Mouse (Mus musculus) hindbrain, embryonic 15.5 days (tissue): ENCODE data around the gene Slc22a18. TPM values are rescaled to one million over a fixed set of nuclear protein-coding genes. Genes with fewer than 3 reads are reported as not detected.

Source experiments
- ATAC-seq: fragments of 200-750 bp; cut with Nextera tagmentation; 2 replicates; pipeline ENCODE4 v1.8.0; 2017; ENCODE audit warnings: low read depth, moderate number of reproducible peaks, moderate TSS enrichment; ENCODE audit not compliant: low FRiP score
- H3K27ac ChIP-seq: fragments of 300-500 bp; sonication (generic); replicated peaks from 2 replicates; pipeline ENCODE4 v1.5.1; 2015; ENCODE audit warnings: mild to moderate bottlenecking, inconsistent platforms
- H3K27me3 ChIP-seq: fragments of 300-500 bp; sonication (generic); 2 replicates; pipeline ENCODE4 v1.6.1; 2015; ENCODE audit warnings: control low read depth, inconsistent platforms
- H3K36me3 ChIP-seq: fragments of 300-500 bp; sonication (generic); 2 replicates; pipeline ENCODE4 v1.6.1; 2015; ENCODE audit warnings: control low read depth, inconsistent platforms
- H3K4me1 ChIP-seq: fragments of 300-500 bp; sonication (generic); replicated peaks from 2 replicates; pipeline ENCODE4 v1.6.1; 2015; ENCODE audit warnings: control low read depth, inconsistent platforms
- H3K4me2 ChIP-seq: fragments of 300-500 bp; sonication (generic); 2 replicates; pipeline ENCODE4 v1.6.1; 2015; ENCODE audit warnings: moderate library complexity, mild to moderate bottlenecking, inconsistent platforms
- H3K4me3 ChIP-seq: fragments of 300-500 bp; sonication (generic); 2 replicates; pipeline ENCODE4 v1.5.1; 2015; ENCODE audit warnings: mild to moderate bottlenecking, inconsistent platforms
- H3K9ac ChIP-seq: fragments of 300-500 bp; sonication (generic); 2 replicates; pipeline ENCODE4 v1.6.1; 2015; ENCODE audit warnings: inconsistent platforms
- H3K9me3 ChIP-seq: fragments of 300-500 bp; sonication (generic); 2 replicates; pipeline ENCODE4 v1.6.1; 2016; ENCODE audit warnings: control low read depth, inconsistent platforms
- WGBS: fragments of 180-500 bp; shearing (Covaris S2); methylation state at CpG from one replicate; pipeline ENCODE4 v1.1.7; 2015; 5-methylcytosine and 5-hydroxymethylcytosine counted together
- polyA plus RNA-seq: library from polyadenylated mRNA; unstranded; fragments of >200 nt; fragmentation: Nextera tagmentation; extraction: Ambion mirVana; gene quantifications from 2 replicates; pipeline ENCODE4 v1.2.1, GENCODE M21; 2015

Gene Slc22a18
- polyA plus RNA-seq, 1 experiment from 2014 or later = 1.7 TPM

GRCm38 (mm10) chr7:143464811-143465560, 8.6 kb upstream of the Slc22a18 start:
- peak; percentile 9; the same call in 1 of the 2 replicates for ATAC-seq
- 19% methylated on average over 56 of the region's 56 CpGs for WGBS
- Histone ChIP-seq H3K27ac (no peak overlapping the region), H3K9me3 (no peaks in the 10 kb centered on the region), H3K9ac (peak overlapping the region; percentile 40), H3K4me1 (peaks cover 15% of the 10 kb centered on the region; the same call in 1 of the 2 replicates), H3K4me3 (peak overlapping the region; percentile 33), H3K27me3 (peaks cover 11% of the 10 kb centered on the region), H3K36me3 (no peaks in the 10 kb centered on the region), H3K4me2 (peak overlapping the region; percentile 71)

DNA sequence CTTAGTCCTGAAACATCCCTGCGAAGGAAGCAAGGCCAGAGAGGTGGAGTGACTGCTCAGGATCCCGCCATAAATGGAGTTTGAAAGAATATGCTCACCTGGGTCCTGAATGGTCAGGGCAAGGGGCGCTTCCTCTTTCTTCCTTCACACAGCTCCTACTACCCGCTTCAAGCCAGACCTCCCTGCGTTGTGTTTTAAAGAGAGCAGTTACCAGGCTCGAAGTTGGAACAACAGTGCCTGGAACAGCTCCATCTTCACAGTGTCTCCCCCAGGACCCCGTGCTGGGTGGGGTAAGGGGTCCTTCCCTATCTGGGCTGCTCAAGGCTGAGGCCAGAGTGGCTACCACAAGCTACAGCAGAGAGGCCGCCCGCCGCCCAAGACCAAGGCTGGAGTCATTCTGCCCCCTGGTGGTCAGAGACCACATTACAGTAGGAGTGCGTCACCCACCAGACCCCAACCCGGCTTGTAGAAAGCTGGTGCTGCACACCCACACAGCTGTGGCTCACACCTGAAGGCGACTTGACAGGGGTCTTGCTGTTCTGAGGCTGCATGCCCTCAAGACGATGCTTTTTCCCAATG, 7.3 kb upstream of the Slc22a18 start:
- no peaks in the 10 kb centered on the region for H3K36me3 ChIP-seq
- no peak overlapping the region for H3K9ac ChIP-seq
- ATAC-seq = peak; percentile 27; the same call in 1 of the 2 replicates
- H3K4me2 ChIP-seq = no peak overlapping the region
- H3K27ac ChIP-seq = no peak overlapping the region
- no peak overlapping the region for H3K4me3 ChIP-seq
- H3K27me3 ChIP-seq = peaks cover 11% of the 10 kb centered on the region
- H3K9me3 ChIP-seq = no peaks in the 10 kb centered on the region
- peaks cover 15% of the 10 kb centered on the region; the same call in 1 of the 2 replicates for H3K4me1 ChIP-seq
- WGBS = 29% methylated on average over 14 of the region's 14 CpGs

DNA sequence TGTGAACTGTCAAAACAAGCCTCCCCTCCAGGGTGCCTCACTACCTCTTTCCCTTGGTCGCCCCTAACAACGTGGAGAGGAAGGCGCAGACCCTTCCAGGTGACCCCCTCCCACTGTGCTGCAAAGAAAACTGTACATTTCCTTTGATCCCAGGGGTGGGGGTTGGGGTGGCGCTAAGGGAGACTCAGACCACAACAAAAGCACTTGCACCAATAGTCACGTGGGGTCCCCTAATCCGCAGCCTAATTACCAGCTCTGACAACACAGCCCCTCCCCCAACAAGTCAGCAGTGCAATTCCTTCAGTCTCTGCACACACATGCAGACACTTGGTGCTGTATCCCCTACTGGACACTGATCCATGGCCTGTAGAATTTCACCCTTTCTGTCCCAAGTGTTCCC, 5.8 kb upstream of the Slc22a18 start:
- Histone ChIP-seq H3K27ac (no peak overlapping the region), H3K9me3 (no peaks in the 10 kb centered on the region), H3K4me1 (peaks cover 15% of the 10 kb centered on the region; the same call in 1 of the 2 replicates), H3K4me2 (no peak overlapping the region), H3K9ac (no peak overlapping the region), H3K36me3 (no peaks in the 10 kb centered on the region), H3K4me3 (no peak overlapping the region), H3K27me3 (peaks cover 9% of the 10 kb centered on the region; the same call in 1 of the 2 replicates)
- WGBS = 6% methylated on average over 6 of the region's 6 CpGs
- ATAC-seq = no peak

DNA sequence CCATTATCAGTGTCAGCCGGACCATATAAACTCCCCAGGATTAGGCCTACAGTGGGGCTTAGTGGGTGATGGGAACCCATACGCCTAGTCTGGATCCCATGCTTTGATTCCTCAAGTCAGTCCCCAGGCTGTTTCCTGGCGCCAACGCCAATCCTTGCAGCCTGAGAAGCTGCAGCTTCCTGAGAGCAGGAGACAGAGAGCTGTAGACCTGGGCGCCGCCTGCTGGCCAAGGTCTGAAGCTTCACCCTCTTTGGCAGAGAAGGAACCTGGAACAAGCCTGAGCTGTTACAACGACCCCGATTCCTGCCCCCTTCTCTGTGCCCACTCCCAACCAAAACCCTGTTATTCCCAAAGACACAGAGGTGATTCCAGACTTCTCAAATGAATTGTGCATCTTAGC, 3.6 kb upstream of the Slc22a18 start:
- Histone ChIP-seq H3K36me3 (no peaks in the 10 kb centered on the region), H3K4me3 (no peak overlapping the region), H3K9ac (no peak overlapping the region), H3K4me2 (no peak overlapping the region), H3K9me3 (no peaks in the 10 kb centered on the region), H3K27me3 (peaks cover 7% of the 10 kb centered on the region; the same call in 1 of the 2 replicates), H3K27ac (no peak overlapping the region), H3K4me1 (peaks cover 6% of the 10 kb centered on the region; the same call in 1 of the 2 replicates)
- WGBS = 19% methylated on average over 8 of the region's 8 CpGs
- ATAC-seq = 0 out of 2 replicates have a peak, but pooled peaks have one; percentile 21

DNA sequence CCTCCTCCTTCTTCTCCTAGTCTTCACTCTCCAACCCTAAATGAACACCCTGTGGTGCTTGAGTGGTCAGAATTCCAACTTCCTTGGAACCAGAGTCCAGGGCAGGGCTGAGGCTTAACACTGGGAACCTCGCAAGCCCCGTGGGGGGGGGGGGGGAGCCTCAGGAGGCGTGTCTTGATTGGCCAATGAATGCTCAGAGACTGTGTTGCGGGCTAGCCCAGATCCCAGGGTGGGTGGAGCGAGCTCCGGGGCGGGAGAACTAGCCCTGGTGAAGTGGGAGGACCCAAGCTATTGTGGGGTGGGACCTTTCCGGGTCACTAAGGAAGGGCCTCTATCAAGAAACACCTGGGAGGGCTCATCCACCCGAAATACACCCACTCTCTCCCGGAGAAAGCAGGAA, 1.3 kb downstream of the Slc22a18 start:
- no peaks in the 10 kb centered on the region for H3K36me3 ChIP-seq
- no peaks in the 10 kb centered on the region for H3K9me3 ChIP-seq
- H3K4me1 ChIP-seq = no peaks in the 10 kb centered on the region
- H3K4me3 ChIP-seq = no peak overlapping the region
- no peak for ATAC-seq
- no peak overlapping the region for H3K27ac ChIP-seq
- no peak overlapping the region for H3K9ac ChIP-seq
- H3K27me3 ChIP-seq = no peaks in the 10 kb centered on the region
- WGBS = 31% methylated on average over 10 of the region's 10 CpGs
- no peak overlapping the region for H3K4me2 ChIP-seq

DNA sequence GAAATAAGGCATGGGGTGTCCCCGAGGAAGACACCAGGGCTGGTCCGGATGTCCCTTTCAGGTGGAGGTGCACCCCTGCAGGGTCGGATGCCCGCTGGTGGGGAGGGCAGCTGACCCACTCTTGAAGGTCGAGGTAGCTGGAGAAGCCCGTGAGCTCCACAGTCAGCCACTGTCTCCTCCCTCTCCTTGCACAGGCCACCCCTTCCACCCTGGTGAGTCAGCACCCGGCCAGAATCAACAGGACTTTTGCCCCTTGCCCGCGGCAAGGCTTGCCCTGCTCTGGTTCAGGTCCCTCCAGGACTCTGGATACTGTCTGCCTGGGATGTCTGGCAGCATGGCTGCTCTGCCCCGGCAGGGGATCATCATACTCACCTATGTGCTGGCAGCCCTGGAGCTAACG, 2.3 kb downstream of the Slc22a18 start:
- Histone ChIP-seq H3K9ac (no peak overlapping the region), H3K9me3 (no peaks in the 10 kb centered on the region), H3K4me1 (no peaks in the 10 kb centered on the region), H3K4me3 (no peak overlapping the region), H3K27ac (no peak overlapping the region), H3K36me3 (no peaks in the 10 kb centered on the region), H3K4me2 (no peak overlapping the region), H3K27me3 (0 out of 2 replicates have a peak, but pooled peaks cover 2% of the 10 kb centered on the region)
- 80% methylated on average over 11 of the region's 11 CpGs for WGBS
- no peak for ATAC-seq

DNA sequence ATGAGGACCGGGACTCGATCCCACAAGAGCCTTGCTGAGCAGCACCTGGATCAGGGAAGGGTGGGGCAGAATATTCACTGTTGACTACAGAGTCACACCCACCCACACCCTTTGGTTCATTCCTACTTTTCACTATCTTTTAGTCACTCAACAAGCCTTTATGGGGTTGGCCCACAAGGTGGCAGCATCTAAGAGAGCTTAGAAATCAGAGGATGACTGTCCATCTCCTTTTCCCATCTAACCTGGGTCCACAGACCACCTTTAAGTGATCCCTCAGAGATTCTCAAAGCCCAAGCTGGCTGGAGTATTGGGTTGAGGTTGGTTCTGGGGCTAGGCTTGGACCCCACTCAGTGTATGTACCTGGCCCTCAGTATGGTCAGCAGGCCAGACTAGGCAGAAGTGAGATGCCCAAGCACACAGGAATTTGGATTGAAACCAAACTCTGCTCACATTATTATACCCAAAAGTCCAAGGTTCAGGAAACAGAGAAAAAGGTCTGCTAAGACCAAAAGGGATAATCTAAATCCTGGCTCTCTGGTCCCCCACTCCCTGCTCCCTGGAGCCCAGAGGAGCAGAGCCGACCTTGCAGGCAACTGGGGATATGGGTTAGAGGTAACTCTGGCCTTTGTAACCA, 3.3 kb downstream of the Slc22a18 start:
- Histone ChIP-seq H3K4me1 (no peaks in the 10 kb centered on the region), H3K27me3 (0 out of 2 replicates have a peak, but pooled peaks cover 6% of the 10 kb centered on the region), H3K9me3 (no peaks in the 10 kb centered on the region), H3K4me2 (no peak overlapping the region), H3K4me3 (no peak overlapping the region), H3K9ac (no peak overlapping the region), H3K27ac (no peak overlapping the region), H3K36me3 (no peaks in the 10 kb centered on the region)
- no peak for ATAC-seq
- 82% methylated on average over 3 of the region's 3 CpGs for WGBS

- Histone ChIP-seq H3K4me1 (no peaks in the 10 kb centered on the region), H3K9me3 (no peaks in the 10 kb centered on the region), H3K27me3 (0 out of 2 replicates have a peak, but pooled peaks cover 6% of the 10 kb centered on the region), H3K4me2 (no peak overlapping the region), H3K27ac (no peak overlapping the region), H3K9ac (no peak overlapping the region), H3K4me3 (no peak overlapping the region), H3K36me3 (no peaks in the 10 kb centered on the region)
- no peak for ATAC-seq
- WGBS = 89% methylated on average over 5 of the region's 5 CpGs
These were observed 4.3 kb downstream of the Slc22a18 start for GRCm38 (mm10) chr7:143477800-143478199.

DNA sequence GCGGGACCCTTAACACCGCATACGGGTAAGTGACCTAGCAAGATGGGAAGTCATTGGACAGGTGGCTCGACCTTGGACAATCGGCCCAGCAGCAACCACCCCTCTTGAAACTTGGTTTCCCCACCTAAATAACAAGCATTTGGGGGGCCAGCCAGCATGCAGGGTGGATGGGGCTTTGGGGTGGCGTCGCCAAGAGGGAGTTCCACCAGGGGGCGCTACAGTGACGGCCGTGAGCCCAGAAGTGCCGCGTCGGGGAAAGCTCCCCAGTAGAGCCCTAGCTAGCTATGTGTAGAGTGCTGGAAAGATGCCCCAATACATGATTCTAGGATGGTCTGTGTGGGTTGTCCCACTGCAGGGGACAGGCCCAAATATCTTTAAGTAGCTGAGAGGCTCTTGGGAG, 7.0 kb downstream of the Slc22a18 start:
- Histone ChIP-seq H3K4me2 (no peak overlapping the region), H3K4me1 (no peaks in the 10 kb centered on the region), H3K27me3 (0 out of 2 replicates have a peak, but pooled peaks cover 6% of the 10 kb centered on the region), H3K9me3 (no peaks in the 10 kb centered on the region), H3K9ac (no peak overlapping the region), H3K36me3 (no peaks in the 10 kb centered on the region), H3K27ac (no peak overlapping the region), H3K4me3 (no peak overlapping the region)
- ATAC-seq = no peak
- 37% methylated on average over 13 of the region's 13 CpGs for WGBS

DNA sequence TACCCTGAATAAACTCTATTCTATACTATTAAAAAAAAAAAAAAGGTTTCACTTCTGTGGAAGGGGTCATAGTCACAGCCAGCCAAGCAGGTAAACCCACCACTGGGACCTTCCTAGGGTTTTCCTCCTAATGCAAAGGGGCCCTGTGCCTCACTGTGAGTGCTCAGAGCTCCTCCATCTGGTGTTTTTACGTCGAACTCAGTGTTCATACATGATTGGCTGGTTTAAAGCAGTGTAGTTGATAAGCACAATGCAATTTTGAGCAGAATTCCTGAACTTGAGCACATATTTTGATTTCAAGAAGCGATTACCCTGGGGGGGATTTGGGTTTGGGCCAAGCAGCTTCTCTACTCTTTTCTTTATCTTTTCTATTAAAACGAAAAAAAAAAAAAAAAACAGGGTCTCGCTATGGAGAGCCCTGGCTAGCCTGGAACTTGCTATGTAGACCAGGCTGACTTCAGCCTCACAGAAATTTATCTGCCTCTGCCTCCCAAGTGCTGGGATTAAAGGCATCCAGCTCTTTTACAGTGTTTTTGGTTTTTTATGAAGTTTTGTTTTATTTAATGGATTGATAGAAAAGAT, 8.4 kb downstream of the Slc22a18 start:
- Histone ChIP-seq H3K9me3 (no peaks in the 10 kb centered on the region), H3K36me3 (no peaks in the 10 kb centered on the region), H3K27me3 (0 out of 2 replicates have a peak, but pooled peaks cover 6% of the 10 kb centered on the region), H3K4me2 (no peak overlapping the region), H3K4me1 (no peaks in the 10 kb centered on the region), H3K4me3 (no peak overlapping the region), H3K27ac (no peak overlapping the region), H3K9ac (no peak overlapping the region)
- no peak for ATAC-seq
- 60% methylated on average over 5 of the region's 5 CpGs for WGBS

- Histone ChIP-seq H3K4me3 (no peak overlapping the region), H3K9me3 (no peaks in the 10 kb centered on the region), H3K4me1 (no peaks in the 10 kb centered on the region), H3K9ac (no peak overlapping the region), H3K27ac (no peak overlapping the region), H3K36me3 (no peaks in the 10 kb centered on the region), H3K4me2 (no peak overlapping the region), H3K27me3 (0 out of 2 replicates have a peak, but pooled peaks cover 6% of the 10 kb centered on the region)
- ATAC-seq = no peak
- 9% methylated on average over 6 of the region's 6 CpGs for WGBS
These were observed 9.0 kb downstream of the Slc22a18 start for GRCm38 (mm10) chr7:143482541-143482940.

GRCm38 (mm10) chr7:143489735-143490134, 16.2 kb downstream of the Slc22a18 start:
- H3K9me3 ChIP-seq = no peaks in the 10 kb centered on the region
- no peak overlapping the region for H3K9ac ChIP-seq
- no peak overlapping the region for H3K4me2 ChIP-seq
- H3K27me3 ChIP-seq = no peaks in the 10 kb centered on the region
- no peak for ATAC-seq
- WGBS = 89% methylated on average over 6 of the region's 6 CpGs
- no peaks in the 10 kb centered on the region for H3K4me1 ChIP-seq
- H3K4me3 ChIP-seq = no peak overlapping the region
- no peaks in the 10 kb centered on the region for H3K36me3 ChIP-seq
- no peak overlapping the region for H3K27ac ChIP-seq
